Mouse (Mus musculus) heart, adult 2 months (tissue): Measurements from ENCODE around the gene Fgfr2. TPM values are rescaled to one million over a fixed set of nuclear protein-coding genes. Genes with fewer than 3 reads are reported as not detected.
A peak's percentile ranks its signal among the peaks of the same experiment; 100 is the strongest.

Experiments used
- DNase-seq, 2 experiments: peaks; one replicate each; pipeline ENCODE4 v3.0.0; 2021
- H3K27ac ChIP-seq: fragments of 200-600 bp; 2 replicates; pipeline ENCODE4 v1.8.1; 2022
- H3K27me3 ChIP-seq: fragments of 200-500 bp; 2 replicates; pipeline ENCODE4 v1.6.1; 2012; ENCODE audit warnings: mild to moderate bottlenecking, low read length, inconsistent platforms, mixed read lengths; ENCODE audit not compliant: control insufficient read depth, insufficient read depth
- H3K36me3 ChIP-seq: fragments of 200-500 bp; 2 replicates; pipeline ENCODE4 v1.6.1; 2012; ENCODE audit warnings: low read length, inconsistent platforms; ENCODE audit not compliant: control insufficient read depth, insufficient read depth
- H3K4me1 ChIP-seq: fragments of 200-500 bp; 2 replicates; pipeline ENCODE4 v1.6.1; 2011; ENCODE audit warnings: low read length; ENCODE audit not compliant: control insufficient read depth, insufficient read depth
- H3K4me3 ChIP-seq: fragments of 200-600 bp; 2 replicates; pipeline ENCODE4 v1.8.1; 2022
- H3K79me2 ChIP-seq: fragments of 200-500 bp; replicated peaks from 2 replicates; pipeline ENCODE4 v1.6.1; 2012; ENCODE audit warnings: mild to moderate bottlenecking, inconsistent platforms, low read length, moderate library complexity, mixed read lengths; ENCODE audit not compliant: control insufficient read depth, insufficient read depth
- H3K9ac ChIP-seq: fragments of 200-500 bp; 2 replicates; pipeline ENCODE4 v1.6.1; 2012; ENCODE audit warnings: low read depth, mild to moderate bottlenecking, control low read depth, inconsistent platforms, low read length, mixed read lengths
- CTCF ChIP-seq: fragments of 200-600 bp; IDR thresholded peaks from 2 replicates; pipeline ENCODE4 v1.8.1; 2022; ENCODE audit warnings: antibody characterized with exemption, mild to moderate bottlenecking, moderate library complexity
- EP300 ChIP-seq: fragments of 200-500 bp; IDR thresholded peaks from 2 replicates; pipeline ENCODE4 v1.6.1; 2011; ENCODE audit warnings: low read depth, low read length, control low read depth; ENCODE audit not compliant: insufficient read depth
- POLR2A ChIP-seq: fragments of 200-500 bp; IDR thresholded peaks from 2 replicates; pipeline ENCODE4 v1.6.1; 2011; ENCODE audit warnings: mild to moderate bottlenecking, low read depth, low read length, control low read depth; ENCODE audit not compliant: insufficient read depth
- WGBS: fragments of 180-500 bp; shearing (Covaris S2); methylation state at CpG from one replicate; pipeline ENCODE4 v1.1.7; 2018; 5-methylcytosine and 5-hydroxymethylcytosine counted together
- intact Hi-C: fragments of 180-260 bp; cut with DNase I; formaldehyde crosslinking; loops from one replicate; pipeline ENCODE4 v1.15.1; 2025
- polyA plus RNA-seq: library from polyadenylated mRNA; depleted of rRNA; stranded (reverse); fragments of >200 nt; gene quantifications from 2 replicates; pipeline ENCODE4 v1.2.3, GENCODE M21; 2012
- total RNA-seq, 2 experiments: library from RNA; stranded (reverse); gene quantifications; 2 replicates each; pipeline ENCODE4 v1.2.3; 2021

The Fgfr2 gene
- total and polyA plus RNA-seq, 3 experiments, result 1.1 to 2.0 (median 1.3) TPM

DNA sequence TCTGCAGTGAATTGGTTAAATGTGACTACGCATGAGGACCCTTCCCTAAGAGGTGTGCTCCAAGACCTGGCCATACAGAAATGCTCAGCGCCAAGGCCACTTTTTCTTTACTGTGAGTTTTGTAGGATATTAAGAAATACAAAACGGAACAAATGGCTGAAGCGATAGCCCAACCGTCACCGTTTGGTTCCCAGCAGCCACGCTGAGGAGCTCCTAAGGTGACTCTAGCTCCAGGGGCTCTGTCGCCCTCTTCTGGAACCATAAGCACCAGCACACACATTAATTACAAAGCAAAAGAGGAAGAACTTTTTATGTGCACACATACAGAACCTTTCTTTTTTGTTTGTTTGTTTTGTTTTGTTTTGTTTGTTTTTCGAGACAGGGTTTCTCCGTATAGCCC is 225.9 kb downstream of the Fgfr2 start:
- H3K4me1 ChIP-seq, result peaks cover 6% of the 10 kb centered on the region; the same call in 1 of the 2 replicates
- WGBS, result 92% methylated on average over 10 of the region's 10 CpGs
- intact Hi-C loops, result loop anchor here (5.0 kb wide), 1 partner anchor 240 kb away; no protein-coding TSS in a partner anchor
- H3K27me3 ChIP-seq, result no peaks in the 10 kb centered on the region
- DNase-seq, result no peak
- no peaks in the 10 kb centered on the region for H3K36me3 ChIP-seq
- H3K9ac ChIP-seq, result no peak overlapping the region
- H3K27ac ChIP-seq, result no peak overlapping the region; the same call in 1 of the 2 replicates
- TF ChIP-seq EP300 (no peak), CTCF (peak; percentile 23), POLR2A (no peak)
- H3K4me3 ChIP-seq, result no peak overlapping the region
- H3K79me2 ChIP-seq, result no peaks in the 10 kb centered on the region

DNA sequence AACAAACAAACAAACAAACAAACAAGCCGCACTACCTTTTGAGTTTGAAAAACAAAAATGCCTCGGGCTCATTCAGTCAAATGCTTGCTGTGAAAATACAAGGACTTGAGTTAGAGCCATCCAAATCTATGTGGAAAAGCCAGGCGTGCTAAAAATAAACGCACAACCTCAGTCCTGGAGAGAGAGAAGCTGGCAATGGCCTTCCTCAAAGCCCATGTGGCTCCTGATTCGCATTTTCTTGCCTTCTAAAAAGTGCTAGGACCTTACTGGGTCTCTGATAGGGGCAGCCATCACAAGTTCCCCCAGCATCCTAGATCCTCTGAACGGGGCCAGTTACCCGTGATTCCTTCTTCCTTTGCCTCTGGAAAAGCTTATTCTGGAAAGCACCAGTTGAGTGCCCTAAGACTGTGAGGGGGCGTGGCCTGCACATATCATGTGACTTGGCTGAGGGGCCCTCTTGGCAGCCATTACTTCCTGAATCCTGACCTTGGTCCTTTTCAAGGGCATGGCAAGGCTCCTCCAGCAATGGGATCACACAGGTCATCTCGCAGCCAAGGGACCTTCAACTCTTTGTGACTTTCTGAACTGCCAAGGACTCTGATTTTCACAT is 226.8 kb downstream of the Fgfr2 start:
- Histone ChIP-seq H3K27me3 (no peaks in the 10 kb centered on the region), H3K27ac (peak overlapping the region; percentile 78), H3K79me2 (no peaks in the 10 kb centered on the region), H3K4me1 (peaks cover 7% of the 10 kb centered on the region; the same call in 1 of the 2 replicates), H3K4me3 (no peak overlapping the region), H3K9ac (no peak overlapping the region), H3K36me3 (no peaks in the 10 kb centered on the region)
- intact Hi-C loops, result loop anchor here (5.0 kb wide), 1 partner anchor 239 kb away; no protein-coding TSS in a partner anchor
- peak; percentile 40 to 43 for DNase-seq
- WGBS, result 50% methylated on average over 9 of the region's 9 CpGs
- no peak for TF ChIP-seq CTCF
- TF ChIP-seq POLR2A, result no peak
- no peak for TF ChIP-seq EP300

DNA sequence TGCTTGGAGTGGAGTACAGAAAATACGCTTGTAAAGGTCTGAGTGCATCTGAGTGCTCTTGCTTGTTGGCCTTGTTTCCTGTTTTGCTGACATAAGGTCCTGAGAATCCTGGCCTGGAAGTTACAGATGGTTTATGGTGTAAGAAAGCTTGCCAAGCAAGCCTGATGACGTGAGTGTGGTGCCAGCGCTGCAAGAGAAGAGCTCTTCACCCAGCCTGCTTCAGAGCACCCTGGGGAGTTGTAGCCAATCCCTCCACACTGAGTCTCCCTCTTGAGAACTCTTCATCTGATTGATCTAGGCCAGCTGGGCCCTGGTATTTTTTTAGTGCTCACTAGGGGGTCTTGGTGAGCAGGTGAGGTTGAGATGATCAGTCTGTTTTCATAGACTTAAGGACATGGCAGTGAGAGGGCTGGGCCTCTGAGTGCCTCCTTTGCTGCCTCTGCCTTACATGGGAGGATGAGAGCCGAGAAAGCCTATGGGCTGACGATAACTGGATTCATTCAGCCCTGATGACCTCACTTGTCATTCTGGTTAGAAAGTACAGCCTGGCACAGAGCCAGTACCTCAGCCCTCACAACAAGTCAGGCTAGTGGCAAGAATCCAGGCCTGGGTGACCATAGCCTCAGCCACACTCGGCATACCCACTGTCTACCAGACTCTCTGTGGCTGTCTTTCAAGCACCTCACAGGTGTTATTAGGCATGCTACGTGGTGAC is 228.2 kb downstream of the Fgfr2 start:
- WGBS, result 29% methylated on average over 7 of the region's 7 CpGs
- Histone ChIP-seq H3K9ac (no peak overlapping the region), H3K79me2 (no peaks in the 10 kb centered on the region), H3K27ac (peak overlapping the region; percentile 78), H3K4me1 (peaks cover 7% of the 10 kb centered on the region; the same call in 1 of the 2 replicates), H3K36me3 (no peaks in the 10 kb centered on the region), H3K27me3 (no peaks in the 10 kb centered on the region), H3K4me3 (no peak overlapping the region)
- TF ChIP-seq EP300, result no peak
- TF ChIP-seq POLR2A, result no peak
- TF ChIP-seq CTCF, result no peak
- intact Hi-C loops, result loop anchor here (5.0 kb wide), 1 partner anchor 238 kb away; no protein-coding TSS in a partner anchor
- peak in 1 of 2 experiments; percentile 44 for DNase-seq

DNA sequence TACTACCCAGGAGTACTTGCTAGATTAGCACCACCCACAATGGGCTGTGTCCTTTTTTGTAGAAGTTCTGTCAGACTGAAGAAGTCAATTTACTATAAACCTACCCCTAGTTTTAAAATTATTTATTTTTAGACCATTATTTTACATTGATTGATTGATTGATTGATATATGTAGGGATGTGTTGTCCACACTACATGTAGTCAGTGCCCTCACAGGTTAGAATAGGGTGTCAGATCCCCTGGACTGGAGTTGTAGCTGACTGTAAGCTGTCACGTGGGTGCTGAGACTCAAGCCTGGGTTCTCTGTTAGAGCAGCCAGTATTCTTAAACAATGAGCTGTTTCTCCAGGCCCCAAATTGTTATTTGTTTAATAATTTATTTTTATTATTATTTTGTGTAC is 229.8 kb downstream of the Fgfr2 start:
- no peak for TF ChIP-seq POLR2A
- TF ChIP-seq EP300, result no peak
- TF ChIP-seq CTCF, result no peak
- Histone ChIP-seq H3K27ac (no peak overlapping the region), H3K79me2 (no peaks in the 10 kb centered on the region), H3K4me3 (no peak overlapping the region), H3K27me3 (no peaks in the 10 kb centered on the region), H3K9ac (no peak overlapping the region), H3K36me3 (no peaks in the 10 kb centered on the region), H3K4me1 (peaks cover 7% of the 10 kb centered on the region; the same call in 1 of the 2 replicates)
- no peak for DNase-seq
- intact Hi-C loops, result no loop called here
- WGBS, result 89% methylated on average over 1 of the region's 1 CpGs

DNA sequence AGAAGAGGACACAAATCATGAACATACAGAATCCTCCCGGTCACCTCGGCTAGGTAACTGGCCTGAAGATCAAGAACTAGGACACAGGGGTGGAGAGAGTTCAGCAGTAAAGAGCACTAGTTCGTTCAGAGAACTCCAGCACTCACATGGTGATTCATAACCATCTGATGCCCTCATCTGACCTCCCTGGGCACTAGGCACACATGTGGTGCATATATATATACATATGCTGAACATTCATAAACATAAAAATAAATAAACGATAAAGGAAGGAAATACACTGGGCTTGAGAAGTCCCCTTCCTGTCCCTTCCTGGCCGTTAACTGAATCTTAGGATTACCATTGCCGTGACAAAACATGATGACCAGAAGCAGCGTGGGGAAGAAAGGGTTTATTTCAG is 230.3 kb downstream of the Fgfr2 start:
- no peaks in the 10 kb centered on the region for H3K79me2 ChIP-seq
- intact Hi-C loops, result no loop called here
- no peaks in the 10 kb centered on the region for H3K27me3 ChIP-seq
- DNase-seq, result no peak
- H3K36me3 ChIP-seq, result no peaks in the 10 kb centered on the region
- no peak overlapping the region for H3K9ac ChIP-seq
- peaks cover 7% of the 10 kb centered on the region; the same call in 1 of the 2 replicates for H3K4me1 ChIP-seq
- no peak overlapping the region; the same call in 1 of the 2 replicates for H3K27ac ChIP-seq
- 52% methylated on average over 7 of the region's 7 CpGs for WGBS
- TF ChIP-seq POLR2A (no peak), CTCF (no peak), EP300 (no peak)
- no peak overlapping the region for H3K4me3 ChIP-seq

DNA sequence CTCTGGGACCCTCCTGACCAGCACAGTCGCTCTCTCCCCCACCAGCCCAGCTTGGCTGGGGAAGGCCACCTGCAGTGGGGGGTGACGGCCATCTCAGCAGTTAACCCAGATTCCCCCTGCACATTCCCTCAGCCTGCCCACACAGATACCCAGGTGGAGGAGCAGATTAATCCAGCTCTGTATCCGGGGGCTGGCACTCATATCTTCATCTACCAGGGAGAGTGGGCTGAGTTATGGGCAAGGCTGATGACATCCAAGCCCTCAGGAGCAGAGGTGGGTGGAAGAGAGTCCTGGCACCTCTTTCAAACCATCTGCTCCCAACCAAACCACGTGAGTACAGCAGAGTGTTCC is 230.9 kb downstream of the Fgfr2 start:
- Histone ChIP-seq H3K36me3 (no peaks in the 10 kb centered on the region), H3K27ac (peak overlapping the region; percentile 7; the same call in 1 of the 2 replicates), H3K4me1 (peaks cover 7% of the 10 kb centered on the region; the same call in 1 of the 2 replicates), H3K9ac (no peak overlapping the region), H3K27me3 (no peaks in the 10 kb centered on the region), H3K79me2 (no peaks in the 10 kb centered on the region), H3K4me3 (no peak overlapping the region)
- no peak for TF ChIP-seq POLR2A
- no peak for TF ChIP-seq EP300
- TF ChIP-seq CTCF, result no peak
- 53% methylated on average over 4 of the region's 4 CpGs for whole genome bisulfite sequencing
- intact Hi-C loops, result no loop called here
- DNase-seq, result no peak
